Mouse (Mus musculus) E14TG2a.4 (cell line): Measurements from ENCODE around the gene Inhbb.

Experiments used
- CTCF ChIP-seq: conservative IDR thresholded peaks from 2 replicates; pipeline ENCODE4 v1.5.1; 2014; ENCODE audit warnings: low read length
- NANOG ChIP-seq: IDR thresholded peaks from 2 replicates; pipeline ENCODE4 v1.6.1; 2014; ENCODE audit warnings: borderline replicate concordance, low read length, mixed read lengths

GRCm38 (mm10) chr1:119401249-119401648 lies 20.8 kb downstream of the Inhbb start:
- TF ChIP-seq NANOG (no peak), CTCF (no peak)
